Mouse (Mus musculus) limb, embryonic 14.5 days (tissue): ENCODE data around the gene Wars2. TPM values are rescaled to one million over a fixed set of nuclear protein-coding genes. Genes with fewer than 3 reads are reported as not detected.

Experiments used
- ATAC-seq: fragments of 200-750 bp; cut with Nextera tagmentation; 2 replicates; pipeline ENCODE4 v1.8.0; 2017; ENCODE audit warnings: low read depth, moderate number of reproducible peaks, moderate TSS enrichment; ENCODE audit not compliant: low FRiP score
- DNase-seq: peaks from one replicate; pipeline ENCODE4 v3.0.0-alpha.2; 2015; ENCODE audit warnings: low spot score
- H3K27ac ChIP-seq: fragments of 300-500 bp; sonication (generic); replicated peaks from 2 replicates; pipeline ENCODE4 v1.5.1; 2014; ENCODE audit warnings: low read depth, mild to moderate bottlenecking, low read length, moderate library complexity, mixed read lengths
- H3K27me3 ChIP-seq: fragments of 300-500 bp; sonication (generic); 2 replicates; pipeline ENCODE4 v1.6.1; 2014; ENCODE audit warnings: low read length, mixed read lengths; ENCODE audit not compliant: control insufficient read depth, insufficient read depth
- H3K36me3 ChIP-seq: fragments of 300-500 bp; sonication (generic); 2 replicates; pipeline ENCODE4 v1.6.1; 2014; ENCODE audit warnings: mild to moderate bottlenecking, low read length, moderate library complexity, mixed read lengths; ENCODE audit not compliant: control insufficient read depth, insufficient read depth
- H3K4me1 ChIP-seq: fragments of 300-500 bp; sonication (generic); 2 replicates; pipeline ENCODE4 v1.6.1; 2014; ENCODE audit warnings: antibody characterized with exemption, low read length, mixed read lengths; ENCODE audit not compliant: control insufficient read depth, insufficient read depth
- H3K4me2 ChIP-seq: fragments of 300-500 bp; sonication (generic); replicated peaks from 2 replicates; pipeline ENCODE4 v1.6.1; 2014; ENCODE audit warnings: low read depth, mild to moderate bottlenecking, low read length, moderate library complexity; ENCODE audit not compliant: severe bottlenecking
- H3K4me3 ChIP-seq: fragments of 300-500 bp; sonication (generic); replicated peaks from 2 replicates; pipeline ENCODE4 v1.5.1; 2014; ENCODE audit warnings: low read length
- H3K9ac ChIP-seq: fragments of 300-500 bp; sonication (generic); 2 replicates; pipeline ENCODE4 v1.6.1; 2014; ENCODE audit warnings: mild to moderate bottlenecking, low read depth, low read length, moderate library complexity; ENCODE audit not compliant: severe bottlenecking
- H3K9me3 ChIP-seq: fragments of 300-500 bp; sonication (generic); 2 replicates; pipeline ENCODE4 v1.6.1; 2016; ENCODE audit warnings: low read length; ENCODE audit not compliant: control insufficient read depth
- POLR2A ChIP-seq: fragments of 200-500 bp; IDR thresholded peaks from 2 replicates; pipeline ENCODE4 v1.8.0; 2012; ENCODE audit warnings: inconsistent platforms, mild to moderate bottlenecking, moderate library complexity, borderline replicate concordance; ENCODE audit not compliant: insufficient read depth, insufficient read length; ENCODE audit errors: extremely low read depth
- WGBS: fragments of 180-500 bp; shearing (Covaris S2); extraction: QIAGEN DNeasy Blood & Tissue Kit; methylation state at CpG from one replicate; pipeline ENCODE4 v1.1.7; 2014; 5-methylcytosine and 5-hydroxymethylcytosine counted together
- polyA plus RNA-seq, 2 experiments: library from polyadenylated mRNA; depleted of rRNA in 1 of 2; stranded (reverse) in 1 of 2; unstranded in 1 of 2; fragments of >200 nt; fragmentation: Nextera tagmentation in 1 of 2; extraction: Ambion mirVana in 1 of 2; gene quantifications; 2 replicates each; pipeline versions ENCODE4 v1.2.1 to v1.2.3; 2012 to 2014

Wars2 gene
- polyA plus RNA-seq, 2 experiments, result 8.7 to 10.9 TPM

GRCm38 (mm10) chr3:99156286-99156685 is 15.4 kb downstream of the Wars2 start:
- H3K27ac ChIP-seq, result no peak overlapping the region

GRCm38 (mm10) chr3:99156987-99157386 is 16.1 kb downstream of the Wars2 start:
- no peak for DNase-seq
- H3K4me3 ChIP-seq, result no peak overlapping the region
- H3K9me3 ChIP-seq, result no peaks in the 10 kb centered on the region
- no peaks in the 10 kb centered on the region for H3K36me3 ChIP-seq
- H3K4me2 ChIP-seq, result no peak overlapping the region
- no peaks in the 10 kb centered on the region for H3K27me3 ChIP-seq
- ATAC-seq, result no peak
- no peak overlapping the region for H3K27ac ChIP-seq
- no peak for TF ChIP-seq POLR2A
- WGBS, result 48% methylated on average over 1 of the region's 1 CpGs
- H3K4me1 ChIP-seq, result peaks cover 8% of the 10 kb centered on the region; the same call in 1 of the 2 replicates
- no peak overlapping the region for H3K9ac ChIP-seq

More at GRCm38 (mm10) chr3:99156286-99156685, 15.4 kb downstream of the Wars2 start:
- Histone ChIP-seq H3K4me2 (no peak overlapping the region), H3K27me3 (no peaks in the 10 kb centered on the region), H3K9ac (no peak overlapping the region), H3K9me3 (no peaks in the 10 kb centered on the region), H3K4me3 (no peak overlapping the region), H3K36me3 (no peaks in the 10 kb centered on the region), H3K4me1 (peaks cover 8% of the 10 kb centered on the region; the same call in 1 of the 2 replicates)
- TF ChIP-seq POLR2A, result no peak
- DNase-seq (no peak), ATAC-seq (no peak)
- 79% methylated on average over 4 of the region's 4 CpGs for WGBS

DNA sequence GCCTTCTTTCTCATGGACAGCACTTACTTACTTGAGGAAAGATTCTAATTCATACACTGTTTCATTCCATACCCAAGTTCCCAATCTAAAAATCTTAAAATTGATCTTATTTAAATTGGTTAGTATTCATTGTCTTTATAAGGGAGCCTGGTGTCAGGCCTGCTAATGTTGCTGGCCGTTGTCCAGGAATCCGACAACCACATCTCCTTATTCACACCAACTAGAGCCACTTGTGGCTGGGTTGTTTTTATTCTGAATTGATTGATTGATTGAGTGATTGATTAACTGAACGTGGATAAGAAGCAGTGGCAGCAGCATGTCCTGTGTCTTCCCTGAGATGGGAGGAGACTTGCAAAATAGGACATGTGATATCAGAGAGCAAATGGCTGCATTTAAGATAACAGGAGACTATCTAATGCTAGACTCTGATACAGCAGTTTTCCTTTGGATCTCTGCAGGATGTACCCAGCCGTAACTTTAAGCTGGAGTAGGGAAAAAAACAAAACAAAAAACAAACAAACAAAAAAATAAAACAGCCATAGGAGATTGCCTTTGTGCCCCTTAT is 16.7 kb downstream of the Wars2 start:
- peaks cover 8% of the 10 kb centered on the region; the same call in 1 of the 2 replicates for H3K4me1 ChIP-seq
- no peak overlapping the region for H3K9ac ChIP-seq
- H3K4me2 ChIP-seq, result no peak overlapping the region
- no peak for DNase-seq
- no peaks in the 10 kb centered on the region for H3K27me3 ChIP-seq
- H3K9me3 ChIP-seq, result no peaks in the 10 kb centered on the region
- WGBS, result 43% methylated on average over 4 of the region's 4 CpGs
- H3K36me3 ChIP-seq, result no peaks in the 10 kb centered on the region
- no peak overlapping the region for H3K27ac ChIP-seq
- H3K4me3 ChIP-seq, result no peak overlapping the region
- no peak for TF ChIP-seq POLR2A
- ATAC-seq, result no peak

DNA sequence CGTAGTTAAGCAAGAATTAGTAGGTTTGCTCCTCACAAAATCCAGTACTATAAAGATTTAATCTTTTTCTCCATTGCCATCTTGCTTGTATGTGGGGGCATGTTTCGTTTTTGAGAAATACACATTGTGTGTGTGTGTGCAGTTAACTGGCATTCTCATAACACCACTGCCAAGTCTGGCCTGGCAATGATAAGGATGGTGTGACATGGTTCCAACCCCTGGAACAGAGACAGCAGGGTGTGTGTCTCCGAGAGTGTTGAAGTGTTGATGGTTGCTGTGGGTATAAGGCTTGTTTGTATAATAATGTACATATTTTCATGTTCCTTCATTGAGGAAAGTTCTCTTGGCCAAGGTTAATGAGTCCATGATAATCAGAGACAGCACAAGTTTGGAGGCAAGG is 19.1 kb downstream of the Wars2 start:
- no peak overlapping the region for H3K4me3 ChIP-seq
- no peaks in the 10 kb centered on the region for H3K9me3 ChIP-seq
- H3K4me2 ChIP-seq, result no peak overlapping the region
- peaks cover 8% of the 10 kb centered on the region; the same call in 1 of the 2 replicates for H3K4me1 ChIP-seq
- no peaks in the 10 kb centered on the region for H3K27me3 ChIP-seq
- H3K9ac ChIP-seq, result no peak overlapping the region
- ATAC-seq (no peak), DNase-seq (no peak)
- WGBS, result 91% methylated on average over 3 of the region's 3 CpGs
- no peak overlapping the region for H3K27ac ChIP-seq
- TF ChIP-seq POLR2A, result no peak
- H3K36me3 ChIP-seq, result no peaks in the 10 kb centered on the region

GRCm38 (mm10) chr3:99162191-99162590 is 21.3 kb downstream of the Wars2 start:
- peaks cover 8% of the 10 kb centered on the region; the same call in 1 of the 2 replicates for H3K4me1 ChIP-seq
- no peak for ATAC-seq

More at GRCm38 (mm10) chr3:99162191-99162590, 21.3 kb downstream of the Wars2 start:
- Histone ChIP-seq H3K27ac (no peak overlapping the region), H3K4me2 (no peak overlapping the region), H3K9ac (no peak overlapping the region), H3K36me3 (no peaks in the 10 kb centered on the region), H3K4me3 (no peak overlapping the region), H3K27me3 (no peaks in the 10 kb centered on the region), H3K9me3 (no peaks in the 10 kb centered on the region)
- no peak for DNase-seq
- no peak for TF ChIP-seq POLR2A
- 74% methylated on average over 2 of the region's 2 CpGs for WGBS
